Mouse (Mus musculus) bone marrow, adult 2 months (tissue): ENCODE data around the gene Hist1h1a. TPM values are rescaled to one million over a fixed set of nuclear protein-coding genes. Genes with fewer than 3 reads are reported as not detected.
"Not testable (repeated sequence)": the region's sequence is repeated elsewhere in the genome, so short reads cannot be mapped to it uniquely, and the experiment has no call there.

ENCODE experiments used
- H3K27ac ChIP-seq: fragments of 200-500 bp; 2 replicates; pipeline ENCODE4 v1.5.1; 2012; ENCODE audit warnings: low read depth, mild to moderate bottlenecking, control low read depth, inconsistent platforms, low read length; ENCODE audit not compliant: control insufficient read depth, poor library complexity, insufficient read depth
- H3K4me1 ChIP-seq: fragments of 200-500 bp; 2 replicates; pipeline ENCODE4 v1.6.1; 2011; ENCODE audit warnings: low read length; ENCODE audit not compliant: control insufficient read depth, insufficient read depth
- H3K4me3 ChIP-seq: fragments of 200-500 bp; replicated peaks from 2 replicates; pipeline ENCODE3; 2011; ENCODE audit warnings: mild to moderate bottlenecking, low read depth, low read length, control low read depth; ENCODE audit not compliant: control insufficient read depth
- CTCF ChIP-seq: fragments of 200-500 bp; IDR thresholded peaks from 2 replicates; pipeline ENCODE4 v1.5.1; 2011; ENCODE audit warnings: low read length, control low read depth; ENCODE audit not compliant: control insufficient read depth, insufficient read depth
- POLR2A ChIP-seq: fragments of 200-500 bp; IDR thresholded peaks from 2 replicates; pipeline ENCODE4 v1.6.1; 2011; ENCODE audit warnings: low read depth, mild to moderate bottlenecking, control low read depth, low read length, borderline replicate concordance; ENCODE audit not compliant: control insufficient read depth
- WGBS: fragments of 180-500 bp; shearing (Covaris S2); methylation state at CpG from one replicate; pipeline ENCODE4 v1.1.7; 2018; 5-methylcytosine and 5-hydroxymethylcytosine counted together
- polyA plus RNA-seq: library from polyadenylated mRNA; stranded (reverse); fragments of >200 nt; gene quantifications from 2 replicates; pipeline ENCODE4 v1.2.4, GENCODE M21; 2011; ENCODE audit warnings: low replicate concordance; ENCODE audit not compliant: missing spikeins, insufficient read depth, insufficient read length

The Hist1h1a gene
- polyA plus RNA-seq, 1 experiment, result 38.3 TPM

- peak within 1 kb of the TSS; percentile 100 for H3K27ac ChIP-seq
- WGBS, result under 1% methylated on average over 28 of the region's 28 CpGs
- H3K4me1 ChIP-seq, result no peaks in the 10 kb centered on the region; the same call in 1 of the 2 replicates
- H3K4me3 ChIP-seq, result peak within 1 kb of the TSS; percentile 69
- TF ChIP-seq CTCF (no peak), POLR2A (peak; percentile 90; the same call in 1 of the 2 replicates)
These were observed 17.9 kb upstream of the Hist1h1a start, which contains the start of gene Hist1h3c for GRCm38 (mm10) chr13:23745381-23746161. Gene Hist1h3c (minus strand): TSS chr13:23745602.

- H3K4me1 ChIP-seq, result not testable (repeated sequence)
- peak within 1 kb of the TSS; percentile 69 for H3K4me3 ChIP-seq
- peak within 1 kb of the TSS; percentile 100 for H3K27ac ChIP-seq
- peak; percentile 93 for TF ChIP-seq POLR2A
- WGBS, result under 1% methylated on average over 44 of the region's 58 CpGs
These were observed 17.0 kb upstream of the Hist1h1a start, which contains the start of gene Hist1h2bb for GRCm38 (mm10) chr13:23746201-23747080. Gene Hist1h2bb (plus strand): TSS chr13:23746734.

DNA sequence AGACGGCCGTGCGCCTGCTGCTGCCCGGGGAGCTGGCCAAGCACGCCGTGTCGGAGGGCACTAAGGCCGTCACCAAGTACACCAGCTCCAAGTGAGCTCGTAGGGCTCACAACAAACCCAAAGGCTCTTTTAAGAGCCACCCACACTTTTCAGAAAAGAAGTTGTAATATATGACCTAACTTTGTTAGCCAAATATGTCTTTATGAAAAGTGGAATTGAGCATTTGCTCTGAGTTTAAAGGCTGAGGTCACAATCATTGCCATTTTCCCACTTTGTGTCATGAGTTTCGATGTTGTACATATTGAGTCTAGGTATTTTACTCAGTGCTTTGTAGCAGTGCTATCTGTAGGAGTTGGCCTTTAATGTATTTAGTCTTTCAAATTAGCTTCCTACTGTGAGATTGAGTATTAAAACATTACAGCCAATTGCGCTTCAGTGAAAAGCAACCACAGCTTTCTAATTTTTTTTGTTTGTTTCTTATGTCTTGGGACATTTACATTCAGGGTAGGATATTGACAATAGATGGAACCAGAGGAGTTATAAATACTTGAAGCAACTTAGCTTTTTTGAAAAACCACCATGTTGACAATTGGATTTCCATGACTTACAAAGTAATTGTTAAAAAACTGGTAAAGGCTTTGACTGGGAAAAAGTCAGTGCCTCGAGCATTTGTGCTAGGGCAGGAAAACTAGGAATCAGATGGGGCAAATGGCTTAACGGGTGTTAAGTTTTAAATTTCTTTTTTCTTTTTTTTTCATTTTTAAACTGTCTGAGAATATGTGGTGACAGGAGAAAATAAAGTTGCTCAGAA lies 16.2 kb upstream of the Hist1h1a start:
- TF ChIP-seq POLR2A, result peak; percentile 54; the same call in 1 of the 2 replicates
- TF ChIP-seq CTCF, result no peak
- Histone ChIP-seq H3K27ac (peak overlapping the region; percentile 98), H3K4me1 (no peaks in the 10 kb centered on the region; the same call in 1 of the 2 replicates), H3K4me3 (peak overlapping the region; percentile 24)
- WGBS, result 6% methylated on average over 13 of the region's 13 CpGs

DNA sequence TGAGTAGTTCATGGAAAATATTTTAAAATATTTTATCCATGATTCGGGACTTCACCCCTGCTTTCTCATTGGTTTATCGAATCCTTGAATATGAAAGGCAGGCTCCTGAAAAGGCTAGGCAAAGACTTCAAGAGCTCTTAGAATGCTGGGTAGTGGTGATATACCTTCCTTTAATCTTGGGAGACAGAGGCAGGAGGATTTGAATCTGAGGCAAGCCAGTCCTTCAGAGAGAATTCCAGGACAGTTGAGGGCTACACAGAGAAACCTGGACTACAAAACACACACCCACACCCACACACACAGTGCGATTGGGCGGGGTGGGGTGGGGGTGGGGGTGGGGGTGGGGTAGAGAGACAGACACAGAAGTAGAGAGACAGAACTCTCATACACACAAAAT lies 15.6 kb upstream of the Hist1h1a start:
- no peak overlapping the region for H3K4me3 ChIP-seq
- TF ChIP-seq POLR2A (no peak), CTCF (no peak)
- H3K27ac ChIP-seq, result peak overlapping the region; percentile 58
- 15% methylated on average over 4 of the region's 4 CpGs for WGBS
- H3K4me1 ChIP-seq, result no peaks in the 10 kb centered on the region; the same call in 1 of the 2 replicates

DNA sequence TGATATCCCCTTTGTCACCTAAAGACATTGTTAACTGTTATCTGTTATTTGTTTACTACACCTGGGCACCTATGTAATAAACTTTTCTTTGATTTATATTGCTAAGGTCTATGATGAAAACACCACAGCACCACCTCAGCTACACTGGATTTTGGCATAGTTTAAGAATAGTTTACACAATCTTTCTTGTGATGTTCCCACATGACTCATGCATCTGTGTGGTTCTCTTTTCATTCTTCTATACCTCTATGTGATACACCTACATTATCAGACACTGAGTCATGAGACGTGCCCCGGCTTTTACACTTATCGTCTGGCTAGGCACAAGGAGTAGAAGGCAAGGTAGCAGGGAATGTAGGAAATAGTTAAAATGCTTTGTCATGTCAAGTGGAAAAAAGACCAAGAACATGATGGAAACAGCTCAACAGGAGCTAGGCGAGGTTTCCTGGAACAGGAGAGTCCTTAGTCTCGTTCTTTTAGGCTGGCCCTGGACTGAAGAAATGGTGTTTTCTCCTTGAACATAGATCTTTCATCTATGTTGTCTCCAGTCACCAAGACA lies 13.8 kb upstream of the Hist1h1a start:
- TF ChIP-seq POLR2A, result no peak
- TF ChIP-seq CTCF, result no peak
- H3K27ac ChIP-seq, result no peak overlapping the region
- WGBS, result 90% methylated on average over 5 of the region's 5 CpGs
- no peaks in the 10 kb centered on the region; the same call in 1 of the 2 replicates for H3K4me1 ChIP-seq
- no peak overlapping the region for H3K4me3 ChIP-seq

DNA sequence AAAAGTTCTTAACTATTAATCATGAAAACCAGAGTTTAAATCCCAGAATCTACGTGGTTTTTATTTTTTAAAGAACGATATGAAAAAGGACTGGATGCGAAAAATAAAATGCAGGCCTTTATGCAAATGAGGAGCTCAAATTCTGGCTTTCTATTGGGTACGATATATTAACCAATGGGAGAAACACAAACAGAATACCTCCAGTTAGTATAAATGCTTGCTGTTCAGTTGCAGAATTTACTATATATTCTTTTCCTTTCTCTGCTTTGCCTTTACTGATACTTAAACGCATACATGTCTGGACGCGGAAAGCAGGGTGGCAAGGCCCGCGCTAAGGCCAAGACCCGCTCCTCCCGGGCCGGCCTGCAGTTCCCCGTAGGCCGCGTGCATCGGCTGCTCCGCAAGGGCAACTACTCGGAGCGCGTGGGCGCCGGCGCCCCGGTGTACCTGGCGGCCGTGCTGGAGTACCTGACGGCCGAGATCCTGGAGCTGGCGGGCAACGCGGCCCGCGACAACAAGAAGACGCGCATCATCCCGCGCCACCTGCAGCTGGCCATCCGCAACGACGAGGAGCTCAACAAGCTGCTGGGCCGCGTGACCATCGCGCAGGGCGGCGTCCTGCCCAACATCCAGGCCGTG lies 12.5 kb upstream of the Hist1h1a start, which contains the start of gene Hist1h2ab:
Gene Hist1h2ab (plus strand): TSS at position 288 of the 639 bp plus-strand sequence.
- peak within 1 kb of the TSS; percentile 69 for H3K4me3 ChIP-seq
- peak within 1 kb of the TSS; percentile 94 for H3K27ac ChIP-seq
- peak; percentile 98 for TF ChIP-seq POLR2A
- WGBS, result under 1% methylated on average over 31 of the region's 47 CpGs
- H3K4me1 ChIP-seq, result not testable (repeated sequence)

- H3K4me1 ChIP-seq, result peaks cover 2% of the 10 kb centered on the region; the same call in 1 of the 2 replicates
- TF ChIP-seq CTCF (no peak), POLR2A (no peak)
- H3K27ac ChIP-seq, result peak overlapping the region; percentile 94
- H3K4me3 ChIP-seq, result peak overlapping the region; percentile 55
- WGBS, result 1% methylated on average over 11 of the region's 11 CpGs
These were observed 11.9 kb upstream of the Hist1h1a start for GRCm38 (mm10) chr13:23751478-23751956.
